Mouse (Mus musculus): ENCODE measurements around the gene Olfr704. TPM values are rescaled to one million over a fixed set of nuclear protein-coding genes. Genes with fewer than 3 reads are reported as not detected.
"Not testable (repeated sequence)": the region's sequence is repeated elsewhere in the genome, so short reads cannot be mapped to it uniquely, and the experiment has no call there.

Olfr704 gene
- not detected for total RNA-seq (2021)

DNA sequence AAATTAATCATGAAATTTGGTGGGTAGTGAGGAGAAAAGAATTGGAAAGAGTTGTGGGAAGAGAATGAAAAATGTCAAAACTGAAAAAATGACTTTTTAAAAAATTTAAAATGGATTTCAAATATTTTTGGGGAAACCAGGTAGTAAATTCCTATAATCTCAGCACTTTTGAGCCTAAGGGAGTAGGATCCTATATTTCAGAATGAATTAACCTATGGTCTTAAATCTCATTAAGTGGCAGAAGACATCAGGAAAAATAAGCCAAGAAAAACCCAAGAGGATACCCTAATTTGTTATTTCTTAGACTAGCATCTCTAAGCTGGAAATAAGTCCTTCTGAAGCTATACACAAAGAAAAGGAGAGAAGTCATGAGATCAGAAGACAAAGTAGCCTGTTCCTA is at the start of gene Olfr704:
TSS of gene Olfr704 (plus strand) at position 301 of the 400 bp plus-strand sequence.
- intact Hi-C loops (cut with DNase I): no loop called here
- no peak for DNase-seq (ENCODE audit: low spot score)

DNA sequence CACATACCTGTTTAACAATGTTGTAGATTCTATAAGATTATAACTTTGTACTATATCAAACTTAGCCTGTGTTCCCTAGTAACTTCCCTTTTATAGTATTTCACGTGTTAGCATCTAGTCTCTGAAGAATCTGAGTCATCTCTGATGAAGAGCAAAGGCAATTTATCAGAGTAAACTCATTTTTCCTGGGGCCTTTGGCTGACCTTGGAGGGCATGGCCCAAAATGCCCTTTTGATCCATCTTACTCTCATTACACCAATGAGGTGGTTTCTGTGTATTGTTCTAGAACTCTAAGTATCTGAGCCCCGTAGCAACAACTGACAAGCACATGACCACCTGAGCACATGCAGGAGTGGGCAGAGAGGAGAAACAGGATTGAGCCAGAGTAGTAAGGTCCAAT is 49.2 kb upstream of the Olfr704 start, which contains the start of gene Olfr701:
TSS of gene Olfr701 (plus strand) at position 301 of the 400 bp plus-strand sequence.
- intact Hi-C loops (cut with DNase I): no loop called here
- no peak for DNase-seq (ENCODE audit: low spot score)

DNA sequence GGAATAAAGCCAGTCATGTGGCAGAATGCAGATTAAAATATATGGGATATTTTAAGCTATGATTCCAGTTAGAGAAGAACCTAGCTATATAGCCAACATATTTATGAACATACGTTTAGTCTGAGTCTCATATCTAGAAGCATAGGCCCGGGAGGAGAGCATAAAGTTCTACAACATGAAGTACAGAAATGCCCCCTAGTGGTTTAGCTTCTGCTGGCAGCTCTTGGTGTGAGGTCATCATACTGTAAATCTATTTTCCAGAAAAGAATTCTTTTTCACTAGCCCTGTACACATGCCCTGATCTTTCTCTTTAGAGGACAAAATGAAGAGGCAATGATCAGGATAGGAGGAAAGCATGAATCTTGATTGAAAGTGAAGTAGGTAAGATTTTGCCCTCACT is 47.2 kb upstream of the Olfr704 start:
- no peak for DNase-seq (ENCODE audit: low spot score)
- intact Hi-C loops (cut with DNase I): no loop called here

DNA sequence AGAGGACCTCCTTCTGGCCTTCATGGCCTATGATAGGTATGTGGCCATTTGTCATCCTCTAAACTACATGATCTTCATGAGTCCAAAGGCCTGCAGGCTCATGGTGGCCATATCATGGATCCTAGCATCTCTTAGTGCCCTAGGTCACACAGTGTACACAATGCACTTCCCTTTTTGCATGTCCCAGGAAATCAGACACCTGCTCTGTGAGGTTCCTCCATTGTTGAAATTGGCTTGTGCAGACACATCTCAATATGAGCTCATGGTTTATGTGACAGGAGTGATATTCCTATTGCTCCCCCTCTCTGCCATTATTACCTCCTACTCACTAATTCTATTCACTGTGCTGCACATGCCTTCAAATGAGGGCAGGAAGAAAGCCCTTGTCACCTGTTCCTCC is 44.6 kb upstream of the Olfr704 start:
- intact Hi-C loops (cut with DNase I): no loop called here
- DNase-seq (ENCODE audit: low spot score): no peak

DNA sequence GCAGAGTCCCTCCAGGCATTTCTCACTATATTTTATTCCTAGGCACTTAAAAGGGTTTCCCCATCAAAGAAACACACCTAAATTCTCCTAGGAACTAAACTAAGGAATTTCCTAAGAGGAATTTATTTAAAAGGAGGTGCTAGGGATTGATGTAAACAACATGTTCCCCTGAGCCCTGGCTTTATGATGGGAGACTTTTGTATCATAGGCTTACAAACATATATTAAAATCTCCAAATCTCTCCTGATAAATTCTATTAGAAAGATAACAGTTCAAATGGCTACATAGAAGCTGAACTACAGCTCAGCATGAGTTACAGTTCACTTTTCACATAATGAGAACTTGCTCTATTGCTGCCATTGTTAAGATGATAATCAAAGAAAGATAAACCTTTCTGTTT is 29.2 kb upstream of the Olfr704 start, which contains the start of gene Olfr702:
TSS of gene Olfr702 (minus strand) at position 101 of the 400 bp plus-strand sequence.
- no peak for DNase-seq (ENCODE audit: low spot score)
- intact Hi-C loops (cut with DNase I): no loop called here

GRCm38 (mm10) chr7:106843060-106843459 is 19.9 kb upstream of the Olfr704 start, which contains the start of gene Olfr703:
TSS of gene Olfr703 (plus strand) at chr7:106843360.
- no peak for DNase-seq (ENCODE audit: low spot score)
- intact Hi-C loops (cut with DNase I): no loop called here

GRCm38 (mm10) chr7:106876791-106877190 is 13.8 kb downstream of the Olfr704 start, which contains the start of gene Olfr705:
TSS of gene Olfr705 (minus strand) at chr7:106876891.
- intact Hi-C loops (cut with DNase I): no loop called here

GRCm38 (mm10) chr7:106888062-106888461 is 25.1 kb downstream of the Olfr704 start, which contains the start of gene Olfr706:
TSS of gene Olfr706 (minus strand) at chr7:106888162.
- intact Hi-C loops (cut with DNase I): no loop called here
- DNase-seq (ENCODE audit: low spot score): no peak

More at GRCm38 (mm10) chr7:106876791-106877190, 13.8 kb downstream of the Olfr704 start, which contains the start of gene Olfr705:
- DNase-seq (ENCODE audit: low spot score): no peak

DNA sequence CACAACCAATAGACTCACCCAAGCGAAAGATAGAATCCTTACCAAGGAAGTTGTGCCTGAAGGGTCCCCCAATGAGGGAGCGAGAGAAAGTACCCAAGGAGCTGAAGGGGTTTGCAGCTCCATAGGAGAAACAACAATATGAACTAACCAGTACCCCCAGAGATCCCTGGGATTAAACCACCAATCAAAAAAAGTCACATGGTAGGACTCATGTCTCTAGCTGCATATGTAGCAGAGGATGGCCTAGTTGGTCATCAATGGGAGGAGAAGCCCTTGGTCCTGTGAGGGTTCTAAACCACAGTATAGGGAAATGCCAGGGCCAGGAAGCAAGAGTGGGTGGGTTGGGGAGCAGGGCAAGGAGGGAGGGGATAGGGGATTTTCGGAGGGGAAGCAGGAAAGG is 38.2 kb downstream of the Olfr704 start, which contains the start of gene Olfr707:
TSS of gene Olfr707 (minus strand) at position 101 of the 400 bp plus-strand sequence.
- intact Hi-C loops (cut with DNase I); DNase-seq (ENCODE audit: low spot score): not testable (repeated sequence)

- intact Hi-C loops (cut with DNase I): no loop called here
- no peak for DNase-seq (ENCODE audit: low spot score)
Observed at GRCm38 (mm10) chr7:106907676-106908075, 44.7 kb downstream of the Olfr704 start, which contains the start of gene Olfr1532-ps1. TSS of gene Olfr1532-ps1 (plus strand) at chr7:106908001.

Other genes starting within 250 kb of the Olfr704 start
- not detected for gene Olfr693, start 182.6 kb upstream of the Olfr704 start, total RNA-seq (2021)
- not detected for gene Olfr694, start 171.4 kb upstream of the Olfr704 start, total RNA-seq (2021)
- not detected for gene Olfr695, start 146.8 kb upstream of the Olfr704 start, total RNA-seq (2021)
- gene Olfr697, start 120.7 kb upstream of the Olfr704 start, total RNA-seq (2021): not detected
- gene Olfr698, start 107.8 kb upstream of the Olfr704 start, total RNA-seq (2021): not detected
- not detected for gene Olfr699, start 70.0 kb upstream of the Olfr704 start, total RNA-seq (2021)
- gene Olfr700, start 54.4 kb upstream of the Olfr704 start, total RNA-seq (2021): not detected
- gene Olfr701, start 49.1 kb upstream of the Olfr704 start, total RNA-seq (2021): not detected
- not detected for gene Olfr702, start 29.3 kb upstream of the Olfr704 start, total RNA-seq (2021)
- gene Olfr703, start 19.8 kb upstream of the Olfr704 start, total RNA-seq (2021): not detected
- gene Olfr705, start 13.7 kb downstream of the Olfr704 start, total RNA-seq (2021): not detected
- not detected for gene Olfr706, start 25.0 kb downstream of the Olfr704 start, total RNA-seq (2021)
- not detected for gene Olfr707, start 38.1 kb downstream of the Olfr704 start, total RNA-seq (2021)
- not detected for gene Olfr1532-ps1, start 44.8 kb downstream of the Olfr704 start, total RNA-seq (2021)
- gene Olfr709-ps1, start 69.0 kb downstream of the Olfr704 start, total RNA-seq (2021): not detected
- gene Olfr710, start 85.1 kb downstream of the Olfr704 start, total RNA-seq (2021): not detected
- gene Olfr6, start 100.8 kb downstream of the Olfr704 start, total RNA-seq (2021): not detected
- not detected for gene Olfr711, start 112.3 kb downstream of the Olfr704 start, total RNA-seq (2021)
- gene Olfr2, start 142.9 kb downstream of the Olfr704 start, total RNA-seq (2021): not detected
- not detected for gene Olfr713, start 168.0 kb downstream of the Olfr704 start, total RNA-seq (2021)
- not detected for gene Olfr714, start 207.8 kb downstream of the Olfr704 start, total RNA-seq (2021)
- gene Olfr17, start 230.0 kb downstream of the Olfr704 start, total RNA-seq (2021): not detected
- not detected for gene Olfr715b, start 247.2 kb downstream of the Olfr704 start, total RNA-seq (2021)

Measured in heart, postnatal 25 days (tissue).